Mouse (Mus musculus) lung, postnatal 0 days (tissue): Measurements from ENCODE around the gene Ap4b1.

Experiments used
- CTCF ChIP-seq: IDR thresholded peaks from 2 replicates; pipeline ENCODE4 v1.5.1; 2016; ENCODE audit warnings: antibody characterized with exemption, mild to moderate bottlenecking
- EP300 ChIP-seq: IDR thresholded peaks from 2 replicates; pipeline ENCODE4 v1.6.1; 2016; ENCODE audit warnings: antibody characterized with exemption, mild to moderate bottlenecking, control low read depth

DNA sequence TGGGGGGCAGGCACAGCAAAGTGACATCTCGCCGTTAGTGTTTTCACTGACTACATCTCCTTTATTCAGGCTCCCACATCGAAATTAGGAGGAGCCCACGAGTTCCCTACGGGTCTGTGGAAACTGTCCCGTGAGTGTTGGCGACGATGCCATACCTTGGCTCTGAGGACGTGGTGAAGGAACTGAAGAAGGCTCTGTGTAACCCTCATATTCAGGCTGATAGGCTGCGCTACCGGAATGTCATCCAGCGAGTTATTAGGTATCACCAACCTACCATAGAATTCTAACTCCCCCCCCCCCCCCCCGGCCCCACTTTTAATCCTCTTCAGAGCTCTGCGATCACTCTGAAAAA lies 455 bp downstream of the Ap4b1 start:
- no peak for TF ChIP-seq CTCF
- TF ChIP-seq EP300 = no peak
